Mouse (Mus musculus): ENCODE results near the gene Tmem178. TPM values are rescaled to one million over a fixed set of nuclear protein-coding genes. Genes with fewer than 3 reads are reported as not detected.

Tmem178 gene
- polyA plus RNA-seq, 1 experiment from 2014 or later = 23.1 TPM

- TF ChIP-seq CTCF (IDR thresholded peaks at IDR 0.05) (no peak), EP300 (IDR thresholded peaks at IDR 0.05) (no peak)
- WGBS = 63% methylated on average over 7 of the region's 7 CpGs
- Histone ChIP-seq H3K4me2 (replicated peaks; ENCODE audit: low read depth, low read length) (no peak overlapping the region), H3K9me3 (ENCODE audit: low read length) (no peaks in the 10 kb centered on the region), H3K27me3 (replicated peaks; ENCODE audit: insufficient read depth, low read length) (no peaks in the 10 kb centered on the region), H3K4me3 (ENCODE audit: low read depth, low read length) (no peak overlapping the region), H3K27ac (ENCODE audit: low read length) (no peak overlapping the region), H3K9ac (replicated peaks; ENCODE audit: low read depth) (no peak overlapping the region), H3K36me3 (ENCODE audit: insufficient read depth, low read length) (no peaks in the 10 kb centered on the region), H3K4me1 (ENCODE audit: insufficient read depth, low read depth, low read length) (0 out of 2 replicates have a peak, but pooled peaks cover 4% of the 10 kb centered on the region)
- DNase-seq (ENCODE audit: low spot score) (no peak), ATAC-seq (no peak)
Measured at GRCm38 (mm10) chr17:80967475-80967874, 23.0 kb downstream of the Tmem178 start.

DNA sequence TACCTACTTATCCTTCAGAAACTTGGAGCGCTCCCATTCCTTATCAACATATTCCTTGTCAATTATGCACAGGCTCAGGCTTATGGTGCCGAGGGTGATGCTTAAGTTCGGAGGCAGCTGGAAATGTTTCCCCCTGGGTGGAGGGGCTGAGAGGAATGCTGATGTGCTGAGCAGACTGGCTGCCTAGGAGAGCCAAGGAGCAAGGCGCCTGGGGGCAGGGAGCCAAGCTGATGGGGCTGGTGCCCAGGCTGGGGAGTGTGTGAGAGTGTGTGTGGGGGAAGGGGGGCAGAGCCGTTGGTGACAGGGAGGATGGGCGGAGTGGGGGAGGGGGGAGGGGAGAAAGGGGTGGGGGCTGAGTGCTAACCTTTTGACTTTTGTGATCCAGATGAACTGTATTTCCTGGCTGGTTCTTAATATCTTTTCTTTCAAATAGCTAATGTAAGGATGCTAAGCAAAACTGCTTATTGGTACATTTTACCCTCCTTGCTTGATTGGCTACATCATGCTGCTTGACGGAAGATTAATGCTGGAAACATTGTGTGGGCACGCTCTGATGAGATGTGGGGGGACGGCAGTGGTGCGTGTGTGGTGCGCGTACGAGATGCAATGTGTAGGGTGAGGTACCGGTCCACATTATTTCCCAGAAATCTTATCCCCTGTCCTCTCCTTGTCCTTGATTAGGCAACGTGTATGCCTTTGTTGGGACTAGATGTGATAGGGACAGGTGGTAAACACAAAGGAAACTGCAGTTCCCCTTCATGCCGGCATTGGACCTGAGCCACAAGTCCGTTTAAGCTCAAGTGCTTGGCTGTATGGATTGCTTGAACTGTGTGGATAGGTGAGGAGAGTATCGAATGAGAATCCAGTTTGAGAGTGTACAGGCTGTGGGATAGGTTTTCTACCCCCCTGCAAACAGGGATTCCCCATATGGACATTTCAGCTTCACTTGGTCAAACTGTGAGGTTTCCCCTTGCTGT, 25.5 kb downstream of the Tmem178 start:
- ATAC-seq (peak; percentile 54), DNase-seq (ENCODE audit: low spot score) (no peak)
- TF ChIP-seq EP300 (IDR thresholded peaks at IDR 0.05) (no peak), CTCF (IDR thresholded peaks at IDR 0.05) (no peak)
- Histone ChIP-seq H3K4me3 (ENCODE audit: low read depth, low read length) (no peak overlapping the region), H3K4me1 (ENCODE audit: insufficient read depth, low read depth, low read length) (0 out of 2 replicates have a peak, but pooled peaks cover 4% of the 10 kb centered on the region), H3K27me3 (replicated peaks; ENCODE audit: insufficient read depth, low read length) (no peaks in the 10 kb centered on the region), H3K9me3 (ENCODE audit: low read length) (no peaks in the 10 kb centered on the region), H3K9ac (replicated peaks; ENCODE audit: low read depth) (no peak overlapping the region), H3K27ac (ENCODE audit: low read length) (no peak overlapping the region), H3K4me2 (replicated peaks; ENCODE audit: low read depth, low read length) (no peak overlapping the region), H3K36me3 (ENCODE audit: insufficient read depth, low read length) (no peaks in the 10 kb centered on the region)
- WGBS = 46% methylated on average over 17 of the region's 18 CpGs

DNA sequence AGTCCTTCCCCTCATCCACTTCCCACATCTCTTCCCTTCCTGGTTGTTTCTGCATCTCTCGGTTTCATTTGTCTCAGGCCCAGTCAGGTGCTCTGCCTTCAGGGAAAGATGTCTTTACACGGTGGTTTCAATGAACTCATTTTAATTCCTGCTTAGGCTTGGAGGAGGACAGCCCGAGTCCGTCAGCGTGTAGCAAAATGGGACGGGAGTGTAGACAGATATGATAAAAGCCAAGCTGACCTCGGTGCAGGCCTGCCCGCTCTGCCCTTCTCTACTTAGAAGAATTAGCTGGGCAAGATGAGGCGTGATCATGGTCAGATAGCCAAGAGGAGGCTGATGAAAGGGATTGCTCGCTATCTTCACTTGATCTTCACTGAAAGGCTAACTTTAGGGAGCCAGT, 26.3 kb downstream of the Tmem178 start:
- Histone ChIP-seq H3K36me3 (ENCODE audit: insufficient read depth, low read length) (no peaks in the 10 kb centered on the region), H3K4me3 (ENCODE audit: low read depth, low read length) (no peak overlapping the region), H3K27me3 (replicated peaks; ENCODE audit: insufficient read depth, low read length) (no peaks in the 10 kb centered on the region), H3K9ac (replicated peaks; ENCODE audit: low read depth) (no peak overlapping the region), H3K4me1 (ENCODE audit: insufficient read depth, low read depth, low read length) (0 out of 2 replicates have a peak, but pooled peaks cover 4% of the 10 kb centered on the region), H3K9me3 (ENCODE audit: low read length) (no peaks in the 10 kb centered on the region), H3K27ac (ENCODE audit: low read length) (no peak overlapping the region), H3K4me2 (replicated peaks; ENCODE audit: low read depth, low read length) (no peak overlapping the region)
- no peak for ATAC-seq
- 54% methylated on average over 10 of the region's 10 CpGs for WGBS
- no peak for DNase-seq (ENCODE audit: low spot score)
- TF ChIP-seq EP300 (IDR thresholded peaks at IDR 0.05) (no peak), CTCF (IDR thresholded peaks at IDR 0.05) (no peak)

DNA sequence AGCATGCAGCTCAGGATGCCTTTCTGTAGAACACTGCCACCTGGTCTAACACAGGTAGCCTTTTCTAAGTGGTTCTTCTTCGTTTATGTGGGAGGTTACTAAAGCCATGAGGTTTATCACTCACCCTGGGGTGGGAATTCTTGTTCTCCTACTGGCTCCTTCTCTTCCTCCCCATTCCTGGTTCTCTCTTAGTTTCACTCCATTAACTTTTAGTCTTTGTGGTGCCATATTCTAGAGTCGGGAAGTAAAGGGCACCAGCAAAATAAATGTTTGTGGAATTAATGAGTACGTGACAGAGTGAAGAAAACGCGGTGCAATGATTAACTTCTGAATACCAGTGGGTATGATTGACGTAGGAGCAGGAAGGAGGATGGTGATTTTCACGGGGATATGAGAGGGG, 28.5 kb downstream of the Tmem178 start:
- DNase-seq (ENCODE audit: low spot score) = no peak
- TF ChIP-seq CTCF (IDR thresholded peaks at IDR 0.05) (no peak), EP300 (IDR thresholded peaks at IDR 0.05) (no peak)
- H3K9me3 ChIP-seq (ENCODE audit: low read length) = no peaks in the 10 kb centered on the region
- ATAC-seq = no peak
- no peaks in the 10 kb centered on the region for H3K27me3 ChIP-seq (replicated peaks; ENCODE audit: insufficient read depth, low read length)
- no peak overlapping the region for H3K4me2 ChIP-seq (replicated peaks; ENCODE audit: low read depth, low read length)
- no peaks in the 10 kb centered on the region for H3K36me3 ChIP-seq (ENCODE audit: insufficient read depth, low read length)
- H3K9ac ChIP-seq (replicated peaks; ENCODE audit: low read depth) = no peak overlapping the region
- no peak overlapping the region for H3K4me3 ChIP-seq (ENCODE audit: low read depth, low read length)
- no peak overlapping the region for H3K27ac ChIP-seq (ENCODE audit: low read length)
- 78% methylated on average over 7 of the region's 7 CpGs for WGBS
- H3K4me1 ChIP-seq (ENCODE audit: insufficient read depth, low read depth, low read length) = 0 out of 2 replicates have a peak, but pooled peaks cover 4% of the 10 kb centered on the region

GRCm38 (mm10) chr17:80977245-80977644, 32.8 kb downstream of the Tmem178 start:
- Histone ChIP-seq H3K4me2 (replicated peaks; ENCODE audit: low read depth, low read length) (peak overlapping the region; percentile 33), H3K4me3 (ENCODE audit: low read depth, low read length) (no peak overlapping the region), H3K9ac (replicated peaks; ENCODE audit: low read depth) (no peak overlapping the region), H3K36me3 (ENCODE audit: insufficient read depth, low read length) (no peaks in the 10 kb centered on the region), H3K27me3 (replicated peaks; ENCODE audit: insufficient read depth, low read length) (no peaks in the 10 kb centered on the region), H3K9me3 (ENCODE audit: low read length) (no peaks in the 10 kb centered on the region), H3K4me1 (ENCODE audit: insufficient read depth, low read depth, low read length) (peaks cover 6% of the 10 kb centered on the region; the same call in 1 of the 2 replicates), H3K27ac (ENCODE audit: low read length) (no peak overlapping the region)
- 60% methylated on average over 5 of the region's 5 CpGs for WGBS
- TF ChIP-seq CTCF (IDR thresholded peaks at IDR 0.05) (no peak), EP300 (IDR thresholded peaks at IDR 0.05) (no peak)
- ATAC-seq (peak; percentile 28; the same call in 1 of the 2 replicates), DNase-seq (ENCODE audit: low spot score) (peak; percentile 44)

- Histone ChIP-seq H3K4me3 (ENCODE audit: low read depth, low read length) (no peak overlapping the region), H3K27me3 (replicated peaks; ENCODE audit: insufficient read depth, low read length) (no peaks in the 10 kb centered on the region), H3K4me2 (replicated peaks; ENCODE audit: low read depth, low read length) (0 out of 2 replicates have a peak overlapping the region, but pooled peaks have one; percentile 2), H3K9me3 (ENCODE audit: low read length) (no peaks in the 10 kb centered on the region), H3K36me3 (ENCODE audit: insufficient read depth, low read length) (no peaks in the 10 kb centered on the region), H3K27ac (ENCODE audit: low read length) (no peak overlapping the region), H3K9ac (replicated peaks; ENCODE audit: low read depth) (no peak overlapping the region), H3K4me1 (ENCODE audit: insufficient read depth, low read depth, low read length) (peaks cover 8% of the 10 kb centered on the region; the same call in 1 of the 2 replicates)
- peak; percentile 78 for ATAC-seq
- DNase-seq (ENCODE audit: low spot score) = peak; percentile 79
- WGBS = 51% methylated on average over 10 of the region's 10 CpGs
- no peak for TF ChIP-seq CTCF (IDR thresholded peaks at IDR 0.05)
- TF ChIP-seq EP300 (IDR thresholded peaks at IDR 0.05) = peak; percentile 85
Measured at GRCm38 (mm10) chr17:80980096-80980495, 35.7 kb downstream of the Tmem178 start.
